Mouse (Mus musculus) forebrain, embryonic 11.5 days (tissue): ENCODE measurements around the gene Ube3b. TPM values are rescaled to one million over a fixed set of nuclear protein-coding genes. Genes with fewer than 3 reads are reported as not detected.

Experiments used
- ATAC-seq: fragments of 200-750 bp; cut with Nextera tagmentation; replicated peaks from 2 replicates; pipeline ENCODE4 v1.8.0; 2017; ENCODE audit warnings: moderate TSS enrichment; ENCODE audit not compliant: low FRiP score
- DNase-seq: peaks from one replicate; pipeline ENCODE4 v3.0.0-alpha.2; 2017; ENCODE audit warnings: low spot score
- H3K27ac ChIP-seq: fragments of 300-500 bp; sonication (generic); 2 replicates; pipeline ENCODE4 v1.5.1; 2014; ENCODE audit warnings: low read depth, low read length
- H3K27me3 ChIP-seq: fragments of 300-500 bp; sonication (generic); 2 replicates; pipeline ENCODE4 v1.6.1; 2014; ENCODE audit warnings: mild to moderate bottlenecking, low read length, mixed read lengths; ENCODE audit not compliant: control insufficient read depth, insufficient read depth
- H3K36me3 ChIP-seq: fragments of 300-500 bp; sonication (generic); 2 replicates; pipeline ENCODE4 v1.6.1; 2014; ENCODE audit warnings: mild to moderate bottlenecking, low read length, moderate library complexity, mixed read lengths; ENCODE audit not compliant: control insufficient read depth, insufficient read depth
- H3K4me1 ChIP-seq: fragments of 300-500 bp; sonication (generic); replicated peaks from 2 replicates; pipeline ENCODE4 v1.6.1; 2014; ENCODE audit warnings: low read length, mixed read lengths; ENCODE audit not compliant: control insufficient read depth, insufficient read depth
- H3K4me2 ChIP-seq: fragments of 300-500 bp; sonication (generic); 2 replicates; pipeline ENCODE4 v1.6.1; 2014; ENCODE audit warnings: low read depth, mild to moderate bottlenecking, low read length, moderate library complexity, mixed read lengths; ENCODE audit not compliant: severe bottlenecking
- H3K4me3 ChIP-seq: fragments of 300-500 bp; sonication (generic); 2 replicates; pipeline ENCODE4 v1.5.1; 2014; ENCODE audit warnings: low read depth, low read length
- H3K9ac ChIP-seq: fragments of 300-500 bp; sonication (generic); 2 replicates; pipeline ENCODE4 v1.6.1; 2014; ENCODE audit warnings: low read length
- H3K9me3 ChIP-seq: fragments of 300-500 bp; sonication (generic); 2 replicates; pipeline ENCODE4 v1.6.1; 2016; ENCODE audit warnings: low read length, mixed read lengths; ENCODE audit not compliant: control insufficient read depth
- WGBS: fragments of 180-500 bp; shearing (Covaris S2); extraction: QIAGEN DNeasy Blood & Tissue Kit; methylation state at CpG from one replicate; pipeline ENCODE4 v1.1.7; 2014; 5-methylcytosine and 5-hydroxymethylcytosine counted together
- microRNA-seq: library from miRNA; unstranded; fragments of <30 nt; microRNA quantifications from one replicate; pipeline ENCODE4, GENCODE M21; 2016; ENCODE audit not compliant: insufficient number of aligned reads
- polyA plus RNA-seq: library from polyadenylated mRNA; unstranded; fragments of >200 nt; fragmentation: Nextera tagmentation; extraction: Ambion mirVana; gene quantifications from 2 replicates; pipeline ENCODE4 v1.2.1, GENCODE M21; 2014

The Ube3b gene
- polyA plus RNA-seq, 1 experiment from 2014 or later = 52.9 TPM

GRCm38 (mm10) chr5:114467019-114467418 lies 86.6 kb downstream of the Ube3b start:
- peak overlapping the region; percentile 32; the same call in 1 of the 2 replicates for H3K9ac ChIP-seq
- peak; percentile 71 for DNase-seq
- peak overlapping the region; percentile 92 for H3K27ac ChIP-seq
- H3K4me3 ChIP-seq = peak overlapping the region; percentile 7; the same call in 1 of the 2 replicates
- H3K36me3 ChIP-seq = no peaks in the 10 kb centered on the region
- peak overlapping the region; percentile 40; the same call in 1 of the 2 replicates for H3K4me2 ChIP-seq
- ATAC-seq = peak; percentile 40
- H3K27me3 ChIP-seq = no peaks in the 10 kb centered on the region
- WGBS = under 1% methylated on average over 11 of the region's 11 CpGs
- peaks cover 35% of the 10 kb centered on the region for H3K4me1 ChIP-seq
- H3K9me3 ChIP-seq = no peaks in the 10 kb centered on the region

GRCm38 (mm10) chr5:114467430-114467829 lies 87.0 kb downstream of the Ube3b start:
- H3K4me2 ChIP-seq = peak overlapping the region; percentile 40; the same call in 1 of the 2 replicates
- peaks cover 34% of the 10 kb centered on the region for H3K4me1 ChIP-seq
- no peaks in the 10 kb centered on the region for H3K27me3 ChIP-seq
- peak; percentile 98 for DNase-seq
- under 1% methylated on average over 12 of the region's 13 CpGs for WGBS
- H3K27ac ChIP-seq = peak overlapping the region; percentile 92
- H3K9ac ChIP-seq = peak overlapping the region; percentile 48; the same call in 1 of the 2 replicates
- no peaks in the 10 kb centered on the region for H3K9me3 ChIP-seq
- peak overlapping the region; percentile 7; the same call in 1 of the 2 replicates for H3K4me3 ChIP-seq
- H3K36me3 ChIP-seq = no peaks in the 10 kb centered on the region
- peak; percentile 92 for ATAC-seq

GRCm38 (mm10) chr5:114468007-114468406 lies 87.6 kb downstream of the Ube3b start:
- peak overlapping the region; percentile 7; the same call in 1 of the 2 replicates for H3K4me3 ChIP-seq
- no peaks in the 10 kb centered on the region for H3K9me3 ChIP-seq
- no peaks in the 10 kb centered on the region for H3K27me3 ChIP-seq
- H3K27ac ChIP-seq = peak overlapping the region; percentile 92
- H3K4me1 ChIP-seq = peaks cover 34% of the 10 kb centered on the region
- no peaks in the 10 kb centered on the region for H3K36me3 ChIP-seq
- peak overlapping the region; percentile 48; the same call in 1 of the 2 replicates for H3K9ac ChIP-seq
- WGBS = 40% methylated on average over 4 of the region's 4 CpGs
- DNase-seq = no peak
- peak overlapping the region; percentile 36 for H3K4me2 ChIP-seq
- peak; percentile 16; the same call in 1 of the 2 replicates for ATAC-seq

- no peak for DNase-seq
- Histone ChIP-seq H3K4me1 (peaks cover 38% of the 10 kb centered on the region), H3K36me3 (no peaks in the 10 kb centered on the region), H3K9ac (no peak overlapping the region), H3K4me2 (no peak overlapping the region), H3K4me3 (no peak overlapping the region), H3K27ac (no peak overlapping the region), H3K9me3 (no peaks in the 10 kb centered on the region), H3K27me3 (no peaks in the 10 kb centered on the region)
- ATAC-seq = no peak
- 85% methylated on average over 3 of the region's 3 CpGs for WGBS
Measured at GRCm38 (mm10) chr5:114470359-114470758, 90.0 kb downstream of the Ube3b start.

Small RNAs within 50 kb of the gene (microRNA-seq; reads per million reads assigned to microRNA genes)
- gene Mir7027 = not detected

Other genes starting within 250 kb of the Ube3b start
- 1.3 and 1.9 TPM in 2 replicates for gene Acacb, start 234.1 kb upstream of the Ube3b start, polyA plus RNA-seq
- gene Foxn4, start 106.8 kb upstream of the Ube3b start, polyA plus RNA-seq = 0.25 and 0.60 TPM in 2 replicates
- 0.91 and 0.97 TPM in 2 replicates for gene Myo1h, start 91.4 kb upstream of the Ube3b start, polyA plus RNA-seq
- 86.4 and 93.3 TPM in 2 replicates for gene Kctd10, start 99 bp upstream of the Ube3b start, polyA plus RNA-seq
- gene Mmab, start 63.5 kb downstream of the Ube3b start, polyA plus RNA-seq = 27.7 and 30.6 TPM in 2 replicates
- gene Mvk, start 63.7 kb downstream of the Ube3b start, polyA plus RNA-seq = 58.3 and 65.0 TPM in 2 replicates
- gene Fam222a, start 187.4 kb downstream of the Ube3b start, polyA plus RNA-seq = 8.7 and 9.4 TPM in 2 replicates